Mouse (Mus musculus): ENCODE data around the gene Il16. TPM values are rescaled to one million over a fixed set of nuclear protein-coding genes. Genes with fewer than 3 reads are reported as not detected.

Gene Il16
- polyA plus RNA-seq, 1 experiment from 2014 or later, result 4.5 TPM

DNA sequence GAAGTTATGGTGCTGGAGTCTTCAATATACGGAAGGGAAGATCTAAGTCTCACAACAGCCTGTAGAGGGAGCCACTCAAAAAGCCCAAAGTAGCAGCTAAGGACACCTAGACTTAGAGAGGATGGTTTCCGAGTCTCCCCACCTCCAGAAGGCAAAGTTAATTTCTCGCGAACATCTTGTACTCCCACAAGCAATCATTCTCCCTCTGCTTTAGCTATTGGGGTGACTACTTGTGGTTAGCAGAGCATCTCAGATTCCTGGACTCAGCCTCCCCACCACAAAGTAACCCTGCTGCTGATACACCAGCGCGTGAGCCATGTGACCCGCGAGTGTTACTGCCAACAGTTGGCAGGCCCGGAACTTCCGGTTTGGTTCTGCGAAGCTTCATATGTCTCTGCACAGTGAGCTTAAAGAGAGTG, 85.2 kb downstream of the Il16 start:
- Histone ChIP-seq H3K27me3 (replicated peaks; ENCODE audit: control insufficient read depth, insufficient read depth, low read length) (no peaks in the 10 kb centered on the region), H3K36me3 (ENCODE audit: control insufficient read depth, insufficient read depth, low read length) (no peaks in the 10 kb centered on the region), H3K4me1 (replicated peaks; ENCODE audit: control insufficient read depth, insufficient read depth, low read length) (no peaks in the 10 kb centered on the region), H3K9ac (ENCODE audit: low read depth, low read length) (no peak overlapping the region), H3K27ac (ENCODE audit: low read depth, low read length) (no peak overlapping the region), H3K9me3 (ENCODE audit: control insufficient read depth, low read length) (no peaks in the 10 kb centered on the region), H3K4me2 (no peak overlapping the region), H3K4me3 (ENCODE audit: low read depth, low read length) (no peak overlapping the region)
- DNase-seq (ENCODE audit: low spot score), result no peak
- no peak for ATAC-seq (replicated peaks; ENCODE audit: low FRiP score)
- 89% methylated on average over 11 of the region's 11 CpGs for WGBS

DNA sequence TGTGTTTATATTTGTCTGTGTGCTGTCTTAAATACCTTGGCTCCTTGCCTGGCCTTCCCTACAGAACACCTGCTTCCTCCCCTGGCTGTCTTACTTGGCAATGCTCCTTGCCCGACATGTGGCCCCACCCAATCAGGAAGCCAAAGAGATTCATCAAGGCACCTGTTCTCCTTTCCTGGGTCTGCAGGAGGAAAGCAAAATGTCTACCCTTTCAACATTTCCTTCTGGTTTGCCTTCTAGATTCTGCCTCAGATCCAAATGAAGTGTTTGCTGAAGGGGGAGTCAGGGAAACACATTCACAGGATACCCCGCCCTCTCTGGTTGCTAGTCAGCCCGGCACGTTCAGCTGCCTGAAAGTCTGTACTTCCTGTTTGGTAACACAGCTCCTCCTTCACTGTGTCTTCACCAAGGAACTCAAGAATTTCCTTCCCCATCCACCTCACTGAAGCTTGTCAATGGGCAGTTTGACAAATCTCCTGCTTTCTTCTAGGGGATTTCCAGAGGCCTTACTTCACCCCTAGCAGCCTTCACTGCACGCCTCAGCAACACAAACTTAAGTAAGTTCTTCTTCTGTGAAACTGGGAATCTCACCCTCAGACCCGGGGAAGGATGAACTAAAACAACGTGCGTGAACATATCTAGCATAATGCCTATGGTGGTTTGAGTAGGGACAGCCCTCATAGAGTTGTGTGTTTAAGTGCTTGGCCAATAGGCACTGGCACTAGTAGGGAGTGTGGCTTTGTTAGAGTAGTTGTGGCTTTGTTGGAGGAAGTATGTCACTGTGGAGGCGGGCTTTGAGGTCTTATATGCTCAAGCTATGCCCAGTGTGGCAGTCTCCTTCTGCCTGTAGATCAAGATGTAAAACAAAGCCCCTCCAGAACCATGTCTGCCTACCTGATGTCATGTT, 86.1 kb downstream of the Il16 start:
- no peak for ATAC-seq (replicated peaks; ENCODE audit: low FRiP score)
- H3K27me3 ChIP-seq (replicated peaks; ENCODE audit: control insufficient read depth, insufficient read depth, low read length), result no peaks in the 10 kb centered on the region
- WGBS, result 63% methylated on average over 9 of the region's 9 CpGs
- H3K4me1 ChIP-seq (replicated peaks; ENCODE audit: control insufficient read depth, insufficient read depth, low read length), result no peaks in the 10 kb centered on the region
- no peak for DNase-seq (ENCODE audit: low spot score)
- H3K36me3 ChIP-seq (ENCODE audit: control insufficient read depth, insufficient read depth, low read length), result no peaks in the 10 kb centered on the region
- H3K4me3 ChIP-seq (ENCODE audit: low read depth, low read length), result no peak overlapping the region
- H3K4me2 ChIP-seq, result no peak overlapping the region
- no peaks in the 10 kb centered on the region for H3K9me3 ChIP-seq (ENCODE audit: control insufficient read depth, low read length)
- H3K27ac ChIP-seq (ENCODE audit: low read depth, low read length), result peak overlapping the region; percentile 19
- H3K9ac ChIP-seq (ENCODE audit: low read depth, low read length), result no peak overlapping the region

DNA sequence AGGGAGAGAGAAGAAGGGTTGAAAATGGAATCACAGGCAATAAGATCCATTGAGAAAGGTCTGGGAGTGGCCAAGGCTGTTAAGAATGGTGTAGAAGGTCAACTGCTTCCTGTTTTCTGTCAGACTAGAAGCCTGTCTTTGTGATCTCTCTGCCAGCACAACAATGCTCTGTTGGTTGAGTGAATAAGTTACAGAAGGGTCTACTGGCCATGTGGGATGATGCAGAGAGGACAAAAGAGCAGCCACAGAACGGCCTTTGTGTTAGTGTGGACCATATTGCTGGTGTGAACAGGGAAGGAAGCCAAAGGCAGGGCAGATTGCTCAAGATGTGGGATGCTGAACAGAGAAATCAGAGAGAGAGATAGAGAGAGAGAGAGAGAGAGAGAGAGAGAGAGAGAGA, 86.8 kb downstream of the Il16 start:
- ATAC-seq (replicated peaks; ENCODE audit: low FRiP score) (no peak), DNase-seq (ENCODE audit: low spot score) (no peak)
- Histone ChIP-seq H3K27ac (ENCODE audit: low read depth, low read length) (no peak overlapping the region; the same call in 1 of the 2 replicates), H3K4me3 (ENCODE audit: low read depth, low read length) (no peak overlapping the region), H3K9ac (ENCODE audit: low read depth, low read length) (no peak overlapping the region), H3K9me3 (ENCODE audit: control insufficient read depth, low read length) (no peaks in the 10 kb centered on the region), H3K36me3 (ENCODE audit: control insufficient read depth, insufficient read depth, low read length) (no peaks in the 10 kb centered on the region), H3K4me2 (no peak overlapping the region), H3K27me3 (replicated peaks; ENCODE audit: control insufficient read depth, insufficient read depth, low read length) (no peaks in the 10 kb centered on the region), H3K4me1 (replicated peaks; ENCODE audit: control insufficient read depth, insufficient read depth, low read length) (no peaks in the 10 kb centered on the region)
- 69% methylated on average over 1 of the region's 1 CpGs for WGBS

DNA sequence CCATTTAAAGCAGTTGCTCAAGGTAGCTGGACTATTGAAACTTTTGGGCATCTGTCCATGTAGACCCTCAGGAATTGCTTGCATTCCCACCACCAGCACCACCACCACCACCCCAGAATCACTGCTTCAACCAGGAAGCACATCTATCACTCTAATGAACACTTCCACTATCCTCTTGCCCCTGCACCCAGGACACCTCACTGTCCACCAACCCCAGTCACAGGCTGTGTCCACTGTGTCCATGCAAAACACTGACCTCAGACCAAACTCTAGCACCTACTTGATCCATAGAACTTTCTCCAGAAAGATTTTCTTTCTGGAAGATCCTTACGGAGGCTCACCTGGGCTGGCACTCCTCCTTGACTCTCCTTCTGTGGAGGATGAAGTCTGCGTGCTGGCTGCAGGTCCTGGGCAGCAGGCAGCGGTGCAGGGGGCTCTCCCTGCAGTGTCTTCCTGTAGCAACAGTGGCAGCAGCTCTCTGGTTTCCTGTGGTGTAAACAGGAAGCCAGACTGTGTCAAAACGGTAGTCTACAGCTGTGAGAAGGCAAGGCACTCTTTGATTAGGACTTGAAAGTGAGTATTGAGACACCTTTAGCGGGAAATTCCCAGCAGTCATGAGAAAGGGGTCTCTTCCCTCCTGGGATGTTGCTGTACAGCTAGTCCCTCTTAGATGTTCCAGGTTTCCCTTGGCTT, 90.4 kb downstream of the Il16 start:
- Histone ChIP-seq H3K27ac (ENCODE audit: low read depth, low read length) (no peak overlapping the region), H3K4me3 (ENCODE audit: low read depth, low read length) (peak overlapping the region; percentile 29; the same call in 1 of the 2 replicates), H3K4me1 (replicated peaks; ENCODE audit: control insufficient read depth, insufficient read depth, low read length) (no peaks in the 10 kb centered on the region), H3K36me3 (ENCODE audit: control insufficient read depth, insufficient read depth, low read length) (no peaks in the 10 kb centered on the region), H3K9me3 (ENCODE audit: control insufficient read depth, low read length) (no peaks in the 10 kb centered on the region), H3K4me2 (peak overlapping the region; percentile 35), H3K9ac (ENCODE audit: low read depth, low read length) (no peak overlapping the region), H3K27me3 (replicated peaks; ENCODE audit: control insufficient read depth, insufficient read depth, low read length) (no peaks in the 10 kb centered on the region)
- no peak; the same call in 1 of the 2 replicates for ATAC-seq (replicated peaks; ENCODE audit: low FRiP score)
- no peak for DNase-seq (ENCODE audit: low spot score)
- 36% methylated on average over 5 of the region's 5 CpGs for WGBS

DNA sequence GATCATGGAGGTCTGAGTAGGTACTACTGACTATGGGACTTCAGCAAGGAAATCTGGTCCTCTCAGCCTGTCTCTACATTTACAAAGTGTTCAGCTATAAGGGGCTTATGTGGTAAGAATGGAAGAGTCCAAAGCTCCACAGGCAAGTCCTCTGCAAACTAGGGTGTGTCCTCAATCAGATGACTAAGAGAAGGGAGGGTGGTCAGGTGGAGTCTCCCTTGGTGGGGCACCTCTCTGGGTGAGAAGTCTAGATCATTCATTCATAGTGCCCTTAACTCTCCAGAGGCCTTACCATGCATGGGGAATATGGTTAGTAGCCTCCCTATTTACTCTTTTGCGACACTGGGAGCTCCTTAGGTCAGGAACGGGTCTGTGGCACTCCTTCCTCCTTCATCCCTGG, 91.3 kb downstream of the Il16 start:
- DNase-seq (ENCODE audit: low spot score), result no peak
- WGBS, result 78% methylated on average over 2 of the region's 2 CpGs
- Histone ChIP-seq H3K4me3 (ENCODE audit: low read depth, low read length) (no peak overlapping the region), H3K27ac (ENCODE audit: low read depth, low read length) (no peak overlapping the region), H3K27me3 (replicated peaks; ENCODE audit: control insufficient read depth, insufficient read depth, low read length) (no peaks in the 10 kb centered on the region), H3K9me3 (ENCODE audit: control insufficient read depth, low read length) (no peaks in the 10 kb centered on the region), H3K4me1 (replicated peaks; ENCODE audit: control insufficient read depth, insufficient read depth, low read length) (no peaks in the 10 kb centered on the region), H3K4me2 (peak overlapping the region; percentile 2; the same call in 1 of the 2 replicates), H3K36me3 (ENCODE audit: control insufficient read depth, insufficient read depth, low read length) (no peaks in the 10 kb centered on the region), H3K9ac (ENCODE audit: low read depth, low read length) (no peak overlapping the region)
- no peak for ATAC-seq (replicated peaks; ENCODE audit: low FRiP score)

DNA sequence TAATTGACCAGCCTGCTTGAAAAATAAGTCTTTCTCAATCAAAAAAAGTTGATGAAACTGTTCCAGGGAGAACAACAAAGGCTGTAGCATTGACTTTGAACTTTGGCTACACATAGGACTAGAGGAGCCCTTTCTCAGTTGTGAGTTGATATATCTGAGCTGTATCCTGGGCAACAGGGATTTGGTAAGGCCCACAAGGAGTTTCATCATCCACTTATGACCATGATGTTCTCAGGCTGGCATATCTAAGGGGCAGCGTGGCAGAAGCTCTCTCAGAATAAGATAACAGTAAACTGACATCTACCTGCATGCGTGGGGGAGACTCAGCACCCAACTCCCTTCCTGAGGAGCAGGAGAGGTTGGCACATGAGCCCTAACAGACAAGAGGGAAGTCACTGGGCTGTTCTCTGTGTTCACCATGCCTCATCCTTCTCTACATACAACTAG, 91.9 kb downstream of the Il16 start:
- Histone ChIP-seq H3K4me3 (ENCODE audit: low read depth, low read length) (no peak overlapping the region), H3K27me3 (replicated peaks; ENCODE audit: control insufficient read depth, insufficient read depth, low read length) (no peaks in the 10 kb centered on the region), H3K27ac (ENCODE audit: low read depth, low read length) (no peak overlapping the region), H3K9me3 (ENCODE audit: control insufficient read depth, low read length) (no peaks in the 10 kb centered on the region), H3K4me1 (replicated peaks; ENCODE audit: control insufficient read depth, insufficient read depth, low read length) (no peaks in the 10 kb centered on the region), H3K36me3 (ENCODE audit: control insufficient read depth, insufficient read depth, low read length) (no peaks in the 10 kb centered on the region), H3K4me2 (peak overlapping the region; percentile 2; the same call in 1 of the 2 replicates), H3K9ac (ENCODE audit: low read depth, low read length) (no peak overlapping the region)
- 66% methylated on average over 2 of the region's 2 CpGs for WGBS
- no peak for DNase-seq (ENCODE audit: low spot score)
- ATAC-seq (replicated peaks; ENCODE audit: low FRiP score), result no peak

DNA sequence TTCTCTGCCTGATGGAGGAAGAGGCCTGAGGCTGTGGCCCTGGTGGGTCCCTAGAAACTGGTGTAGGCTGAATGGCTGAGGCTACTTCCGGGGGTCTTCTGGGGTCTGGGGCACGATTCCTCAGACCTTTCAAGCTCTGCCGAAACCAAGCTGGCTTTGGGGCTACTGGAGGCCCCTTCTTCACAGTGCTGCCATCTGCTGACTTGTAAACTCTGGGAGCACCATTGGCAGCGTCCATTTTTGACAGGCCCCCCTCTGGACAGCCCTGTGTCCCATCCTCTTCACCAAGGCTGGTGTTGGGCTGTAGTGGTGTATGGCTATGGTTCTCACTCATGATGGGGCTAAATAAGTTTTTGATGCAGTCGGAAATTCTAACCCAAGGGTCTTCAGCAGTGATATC, 93.0 kb downstream of the Il16 start:
- no peaks in the 10 kb centered on the region for H3K4me1 ChIP-seq (replicated peaks; ENCODE audit: control insufficient read depth, insufficient read depth, low read length)
- 76% methylated on average over 5 of the region's 5 CpGs for WGBS
- H3K9me3 ChIP-seq (ENCODE audit: control insufficient read depth, low read length), result no peaks in the 10 kb centered on the region
- no peak for ATAC-seq (replicated peaks; ENCODE audit: low FRiP score)
- H3K9ac ChIP-seq (ENCODE audit: low read depth, low read length), result no peak overlapping the region
- H3K36me3 ChIP-seq (ENCODE audit: control insufficient read depth, insufficient read depth, low read length), result no peaks in the 10 kb centered on the region
- H3K27me3 ChIP-seq (replicated peaks; ENCODE audit: control insufficient read depth, insufficient read depth, low read length), result no peaks in the 10 kb centered on the region
- no peak overlapping the region for H3K4me2 ChIP-seq
- no peak overlapping the region for H3K27ac ChIP-seq (ENCODE audit: low read depth, low read length)
- H3K4me3 ChIP-seq (ENCODE audit: low read depth, low read length), result no peak overlapping the region
- peak; percentile 16 for DNase-seq (ENCODE audit: low spot score)

DNA sequence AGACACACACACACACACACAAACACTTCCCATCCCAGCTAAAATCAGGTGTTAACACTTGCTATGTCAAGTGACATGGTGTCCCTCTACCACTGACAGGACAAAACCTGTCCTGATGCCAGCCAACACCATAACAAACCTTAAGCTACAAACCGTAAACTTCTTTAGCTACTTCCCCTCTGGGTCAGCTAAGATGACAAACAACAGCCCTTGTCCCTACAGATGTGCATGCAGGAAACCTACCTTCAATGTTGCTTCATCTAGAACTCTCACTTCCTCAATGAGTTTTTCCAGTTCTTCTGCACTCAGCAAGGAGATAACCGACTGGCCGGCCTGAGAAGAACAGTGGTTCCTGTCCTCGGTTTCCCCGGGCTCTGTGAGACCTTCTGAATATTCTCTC, 94.9 kb downstream of the Il16 start:
- ATAC-seq (replicated peaks; ENCODE audit: low FRiP score) (no peak), DNase-seq (ENCODE audit: low spot score) (no peak)
- Histone ChIP-seq H3K9ac (ENCODE audit: low read depth, low read length) (no peak overlapping the region), H3K36me3 (ENCODE audit: control insufficient read depth, insufficient read depth, low read length) (no peaks in the 10 kb centered on the region), H3K4me2 (no peak overlapping the region), H3K4me1 (replicated peaks; ENCODE audit: control insufficient read depth, insufficient read depth, low read length) (no peaks in the 10 kb centered on the region), H3K27me3 (replicated peaks; ENCODE audit: control insufficient read depth, insufficient read depth, low read length) (no peaks in the 10 kb centered on the region), H3K4me3 (ENCODE audit: low read depth, low read length) (no peak overlapping the region), H3K9me3 (ENCODE audit: control insufficient read depth, low read length) (no peaks in the 10 kb centered on the region), H3K27ac (ENCODE audit: low read depth, low read length) (no peak overlapping the region)
- WGBS, result 53% methylated on average over 5 of the region's 5 CpGs

Measured in liver, embryonic 11.5 days (tissue).